Mouse (Mus musculus) bone marrow, adult 2 months (tissue): ENCODE results near the gene Tgfbr3. TPM values are rescaled to one million over a fixed set of nuclear protein-coding genes. Genes with fewer than 3 reads are reported as not detected.

Source experiments
- H3K27ac ChIP-seq: fragments of 200-500 bp; 2 replicates; pipeline ENCODE4 v1.5.1; 2012; ENCODE audit warnings: low read depth, mild to moderate bottlenecking, control low read depth, inconsistent platforms, low read length; ENCODE audit not compliant: control insufficient read depth, poor library complexity, insufficient read depth
- H3K4me1 ChIP-seq: fragments of 200-500 bp; 2 replicates; pipeline ENCODE4 v1.6.1; 2011; ENCODE audit warnings: low read length; ENCODE audit not compliant: control insufficient read depth, insufficient read depth
- H3K4me3 ChIP-seq: fragments of 200-500 bp; replicated peaks from 2 replicates; pipeline ENCODE3; 2011; ENCODE audit warnings: mild to moderate bottlenecking, low read depth, low read length, control low read depth; ENCODE audit not compliant: control insufficient read depth
- CTCF ChIP-seq: fragments of 200-500 bp; IDR thresholded peaks from 2 replicates; pipeline ENCODE4 v1.5.1; 2011; ENCODE audit warnings: low read length, control low read depth; ENCODE audit not compliant: control insufficient read depth, insufficient read depth
- POLR2A ChIP-seq: fragments of 200-500 bp; IDR thresholded peaks from 2 replicates; pipeline ENCODE4 v1.6.1; 2011; ENCODE audit warnings: low read depth, mild to moderate bottlenecking, control low read depth, low read length, borderline replicate concordance; ENCODE audit not compliant: control insufficient read depth
- whole genome bisulfite sequencing: fragments of 180-500 bp; shearing (Covaris S2); methylation state at CpG from one replicate; pipeline ENCODE4 v1.1.7; 2018; 5-methylcytosine and 5-hydroxymethylcytosine counted together
- polyA plus RNA-seq: library from polyadenylated mRNA; stranded (reverse); fragments of >200 nt; gene quantifications from 2 replicates; pipeline ENCODE4 v1.2.4, GENCODE M21; 2011; ENCODE audit warnings: low replicate concordance; ENCODE audit not compliant: missing spikeins, insufficient read depth, insufficient read length

The Tgfbr3 gene
- polyA plus RNA-seq: 4.9 and 7.4 TPM in 2 replicates

DNA sequence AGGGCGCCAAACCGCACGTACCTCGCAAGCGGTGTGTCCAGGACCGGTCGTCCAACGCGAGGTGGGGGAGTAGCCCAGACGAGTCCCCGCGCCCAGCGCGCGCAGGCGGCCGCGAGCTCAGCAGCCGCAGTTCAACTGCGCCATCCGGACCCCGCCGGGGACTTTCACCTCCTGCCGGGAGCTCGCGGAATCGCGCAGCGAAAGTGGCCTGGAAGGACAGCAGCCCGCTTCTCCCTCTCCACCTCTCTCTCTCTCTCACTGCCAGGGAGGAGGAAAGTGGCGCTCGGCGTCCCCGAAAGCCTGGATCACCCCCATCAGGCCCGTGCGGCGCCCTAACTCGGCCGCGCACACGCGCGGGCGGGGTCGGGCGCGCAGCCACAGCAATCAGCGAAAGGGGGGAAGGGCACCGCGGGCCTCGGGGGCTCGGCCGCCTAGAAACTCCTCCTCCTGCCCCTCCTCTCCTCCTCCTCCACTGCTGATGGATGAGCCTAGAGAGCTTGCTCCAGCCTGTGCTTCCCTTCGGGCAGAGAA, at the start of gene Tgfbr3:
TSS of gene Tgfbr3 (minus strand) at position 396 of the 531 bp plus-strand sequence.
- Histone ChIP-seq H3K27ac (peak within 1 kb of the TSS; percentile 45; the same call in 1 of the 2 replicates), H3K4me3 (peak within 1 kb of the TSS; percentile 68), H3K4me1 (peaks cover 2% of the 10 kb centered on the region)
- no peak for TF ChIP-seq POLR2A
- TF ChIP-seq CTCF: no peak
- under 1% methylated on average over 54 of the region's 54 CpGs for WGBS

DNA sequence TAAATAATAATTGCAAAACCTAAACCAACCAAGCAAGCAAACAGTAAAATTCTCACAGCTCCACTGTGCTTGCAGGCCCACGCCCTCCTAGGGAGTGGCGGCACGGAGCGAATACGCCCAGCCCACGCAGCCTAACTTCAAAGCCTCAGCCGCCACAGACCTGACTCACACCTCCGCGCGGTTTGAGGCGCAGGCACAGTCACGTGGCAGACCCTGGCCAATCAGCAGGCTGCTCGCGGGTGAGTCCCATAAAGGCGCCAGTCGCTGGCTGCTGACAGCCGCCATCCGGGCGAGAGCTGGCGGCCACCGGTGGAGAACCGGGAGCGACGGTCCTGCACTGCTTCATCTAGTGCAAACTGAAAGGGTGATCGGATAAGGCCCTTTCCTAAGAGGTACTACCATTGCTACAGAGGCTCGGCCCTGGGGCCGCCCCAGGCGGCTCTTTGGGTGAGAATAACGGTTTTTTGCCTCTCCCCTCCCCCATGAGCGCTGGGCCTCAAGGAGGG, 41.5 kb upstream of the Tgfbr3 start, which contains the start of gene Brdt:
TSS of gene Brdt (plus strand) at position 244 of the 506 bp plus-strand sequence.
- Histone ChIP-seq H3K27ac (no peak within 1 kb of the TSS), H3K4me3 (no peak within 1 kb of the TSS), H3K4me1 (no peaks in the 10 kb centered on the region)
- TF ChIP-seq CTCF: no peak
- 90% methylated on average over 30 of the region's 30 CpGs for WGBS

DNA sequence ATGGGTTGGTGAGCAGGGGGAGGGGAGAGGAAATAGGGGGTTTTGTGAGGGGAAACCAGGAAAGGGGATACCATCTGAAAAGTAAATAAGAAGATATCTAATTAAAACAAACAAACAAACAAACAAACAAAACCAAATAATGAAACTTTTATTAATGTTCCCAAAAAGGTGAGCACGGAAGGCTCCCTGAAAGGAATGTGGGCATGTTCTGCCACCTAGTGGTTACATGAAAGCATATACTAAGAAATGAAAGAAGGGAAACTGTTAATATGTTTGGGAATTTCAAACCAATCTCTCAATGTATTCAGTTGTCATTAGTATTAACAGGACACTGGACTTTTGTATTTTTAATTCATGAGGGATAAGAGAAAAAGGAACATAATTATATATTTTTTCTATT, 31.3 kb upstream of the Tgfbr3 start:
- Histone ChIP-seq H3K4me3 (no peak overlapping the region), H3K27ac (no peak overlapping the region), H3K4me1 (no peaks in the 10 kb centered on the region)
- WGBS: 0% methylated on average over 1 of the region's 1 CpGs
- TF ChIP-seq POLR2A: no peak
- peak; percentile 19; the same call in 1 of the 2 replicates for TF ChIP-seq CTCF

DNA sequence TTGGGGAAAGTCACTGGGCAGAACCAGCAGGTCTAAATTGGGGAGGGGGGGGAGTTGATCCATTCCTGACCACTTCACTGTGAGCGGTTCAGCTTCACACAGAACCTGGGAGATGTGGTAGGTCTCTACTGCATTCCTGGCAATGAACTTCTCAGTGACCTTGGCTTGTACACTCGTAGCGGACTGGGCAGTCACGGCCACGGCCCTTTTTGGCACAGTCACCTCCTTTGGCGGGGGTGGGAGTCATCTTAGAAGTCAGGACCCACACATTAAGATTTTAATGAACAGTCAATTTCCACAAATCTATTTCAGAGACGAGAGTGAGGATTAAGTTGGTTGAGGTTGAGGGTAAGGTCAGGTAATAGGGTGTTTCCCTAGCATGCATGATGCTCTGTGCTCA, 27.7 kb upstream of the Tgfbr3 start:
- Histone ChIP-seq H3K4me3 (no peak overlapping the region), H3K4me1 (no peaks in the 10 kb centered on the region), H3K27ac (no peak overlapping the region)
- no peak for TF ChIP-seq CTCF
- TF ChIP-seq POLR2A: no peak
- WGBS: 82% methylated on average over 7 of the region's 7 CpGs

DNA sequence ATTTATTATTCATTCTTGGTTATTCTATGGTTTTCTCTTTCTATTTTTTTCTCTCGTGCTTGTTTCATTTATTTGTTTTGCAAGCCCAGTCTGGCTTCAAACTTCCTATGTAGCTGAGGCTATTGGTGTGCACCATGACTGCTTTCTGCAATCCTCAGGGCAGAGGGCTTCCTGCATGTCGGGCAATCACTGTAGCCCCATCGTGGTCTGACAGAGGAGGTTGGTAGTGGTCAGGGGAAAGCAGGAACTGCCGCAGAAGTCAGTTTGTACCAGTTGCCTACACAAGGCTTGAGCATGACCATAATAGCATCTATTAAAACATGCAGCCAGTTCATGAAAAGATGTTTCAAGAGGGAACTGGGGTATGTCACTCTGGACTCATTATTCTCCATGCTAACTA, 18.0 kb upstream of the Tgfbr3 start:
- no peak overlapping the region for H3K4me3 ChIP-seq
- WGBS: 11% methylated on average over 4 of the region's 4 CpGs

DNA sequence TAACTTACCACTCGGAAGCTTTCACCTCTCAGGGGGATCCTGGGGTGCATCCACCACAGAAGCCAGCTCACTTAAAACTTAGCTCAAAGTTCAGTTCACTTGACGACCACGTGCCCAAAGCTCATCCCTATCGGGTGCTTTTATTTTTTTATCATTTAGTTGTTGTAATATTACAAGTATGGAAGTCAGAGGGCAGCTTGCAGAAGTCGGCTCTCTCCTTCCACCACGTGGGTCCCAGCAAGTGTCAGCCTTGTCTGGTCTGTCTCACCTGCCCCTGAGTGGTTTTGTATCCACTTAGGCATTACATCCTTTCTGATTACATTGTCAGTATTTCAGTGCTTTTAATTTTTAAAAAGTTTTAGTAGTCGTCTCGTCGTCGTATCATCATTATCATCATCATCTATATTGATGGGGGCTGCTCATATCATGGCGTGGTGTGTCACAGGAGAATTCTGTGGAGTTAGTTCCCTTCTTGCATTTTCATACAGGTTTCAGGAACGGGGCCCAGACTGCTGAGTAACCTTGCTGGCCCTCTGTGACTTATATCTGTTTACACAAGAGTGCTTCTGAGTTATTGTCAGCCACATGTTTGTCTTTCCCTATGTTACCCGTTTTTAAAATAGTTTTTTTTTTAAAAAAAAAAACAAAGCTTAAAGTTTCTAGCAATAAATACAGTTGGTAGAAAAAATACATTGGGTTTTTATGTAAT, 14.8 kb upstream of the Tgfbr3 start:
- TF ChIP-seq CTCF (no peak), POLR2A (no peak)
- 64% methylated on average over 13 of the region's 13 CpGs for WGBS
- H3K4me1 ChIP-seq: no peaks in the 10 kb centered on the region
- H3K27ac ChIP-seq: no peak overlapping the region
- H3K4me3 ChIP-seq: no peak overlapping the region

More for the DNA sequence above, 18.0 kb upstream of the Tgfbr3 start:
- H3K4me1 ChIP-seq: no peaks in the 10 kb centered on the region
- no peak for TF ChIP-seq CTCF
- no peak for TF ChIP-seq POLR2A
- no peak overlapping the region for H3K27ac ChIP-seq

DNA sequence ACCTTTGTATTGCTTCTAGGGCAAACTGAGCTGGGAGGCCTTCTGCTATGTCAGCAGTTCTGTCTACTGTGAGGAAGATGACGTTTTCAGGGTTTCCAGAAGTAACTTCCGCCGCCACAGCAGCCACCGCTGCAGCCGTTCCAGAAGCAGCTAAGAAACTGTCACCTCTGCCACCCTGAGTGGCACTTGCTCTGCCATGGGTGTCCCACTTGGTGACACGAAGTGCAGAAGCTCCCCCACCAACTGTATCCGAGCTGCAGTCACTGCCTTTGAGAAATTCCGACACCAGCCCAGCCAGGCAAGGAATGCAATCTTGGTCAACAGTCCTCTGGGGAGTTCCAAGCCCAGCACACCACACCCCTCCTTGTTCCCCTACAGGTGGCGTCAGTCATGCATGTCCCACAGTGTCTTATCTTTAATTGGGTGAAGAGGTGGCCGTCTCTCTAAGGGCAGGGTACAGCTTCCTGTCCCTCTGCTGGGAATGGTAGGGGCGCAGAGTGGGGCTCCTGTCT, 14.0 kb upstream of the Tgfbr3 start:
- no peak for TF ChIP-seq POLR2A
- no peak for TF ChIP-seq CTCF
- Histone ChIP-seq H3K27ac (no peak overlapping the region), H3K4me1 (no peaks in the 10 kb centered on the region), H3K4me3 (no peak overlapping the region)
- WGBS: 29% methylated on average over 11 of the region's 11 CpGs

DNA sequence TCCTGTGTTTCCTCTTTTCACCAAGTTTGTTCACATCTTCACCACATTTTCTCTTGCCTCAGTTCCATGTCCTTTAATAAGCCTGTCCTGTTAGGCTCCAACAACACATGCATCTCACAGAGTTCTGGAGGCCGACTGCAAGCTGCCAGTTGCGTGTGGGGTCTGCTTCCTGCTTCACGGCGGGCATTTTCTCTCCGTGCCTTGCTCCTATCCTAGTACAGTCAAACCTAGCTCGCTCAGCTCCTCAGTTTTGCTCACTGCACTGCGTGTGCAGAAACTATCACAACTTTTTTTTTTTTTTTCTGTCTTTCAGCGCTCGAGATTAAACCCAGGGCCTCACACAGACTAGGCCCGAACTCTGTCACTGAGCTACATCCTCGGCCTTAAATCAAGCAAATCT, 9.4 kb upstream of the Tgfbr3 start:
- no peak overlapping the region for H3K4me3 ChIP-seq
- TF ChIP-seq CTCF (no peak), POLR2A (no peak)
- no peaks in the 10 kb centered on the region for H3K4me1 ChIP-seq
- no peak overlapping the region for H3K27ac ChIP-seq
- 68% methylated on average over 11 of the region's 11 CpGs for WGBS
